Mouse (Mus musculus) ovary, postnatal 10 days (tissue): Measurements from ENCODE around the gene Lingo1.

Experiments
- DNase-seq: peaks from one replicate; pipeline ENCODE4 v3.0.0; 2022; ENCODE audit warnings: low spot score

Gene Lingo1

DNA sequence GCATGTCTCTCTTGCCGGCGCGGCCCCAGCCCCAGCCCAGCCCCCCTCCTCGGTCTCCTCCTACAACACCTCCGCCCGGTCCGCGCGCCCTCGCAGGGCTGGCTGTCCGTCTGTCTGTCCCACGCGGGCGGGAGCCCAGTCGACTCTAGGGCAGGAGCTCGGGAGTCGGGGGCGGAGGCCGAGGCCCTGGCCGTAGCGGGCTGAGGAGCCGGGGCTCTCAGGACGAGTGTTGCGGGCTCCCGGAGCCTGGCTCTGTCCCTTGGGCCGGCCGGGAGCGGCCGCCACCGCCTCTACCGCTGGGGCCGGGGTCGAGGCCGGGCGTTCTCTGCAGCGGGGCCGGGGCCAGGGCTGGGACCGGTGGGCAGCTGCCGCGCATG, 161.2 kb downstream of the Lingo1 start:
- DNase-seq = peak; percentile 15

DNA sequence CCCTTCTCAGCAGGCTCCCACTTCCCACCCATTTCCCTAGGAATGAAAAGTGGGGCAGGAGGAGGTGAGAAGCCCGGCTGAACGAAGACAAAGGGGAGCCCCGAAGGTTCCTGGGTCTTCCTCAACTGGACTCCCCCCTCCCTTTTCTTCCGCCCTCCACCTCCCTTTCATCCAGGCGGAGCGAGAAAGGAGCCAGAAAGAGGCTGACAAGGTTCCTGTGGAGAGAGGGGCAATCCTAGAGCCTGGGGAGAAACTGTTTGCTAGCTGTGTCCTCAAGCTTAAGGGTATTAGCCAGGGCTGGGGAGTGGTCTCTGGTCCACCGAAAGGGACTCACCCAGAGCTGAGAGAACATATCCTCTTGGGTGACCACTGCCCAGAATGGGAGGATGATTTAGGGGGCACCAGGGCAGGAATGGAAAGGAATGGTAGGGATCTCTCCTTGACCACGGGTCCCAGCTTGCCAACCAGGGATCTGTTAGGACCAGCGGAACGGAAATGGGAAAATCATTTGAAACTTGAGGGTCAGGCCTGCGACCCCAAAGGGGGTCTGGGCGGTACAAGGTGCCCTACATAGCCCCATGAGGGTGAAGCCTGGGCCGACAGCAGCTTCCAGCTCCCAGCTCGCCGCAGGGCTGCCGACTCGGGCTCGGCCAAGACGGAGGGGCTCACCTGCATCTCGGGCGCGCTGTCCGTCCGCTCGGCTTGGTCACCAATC, 161.7 kb downstream of the Lingo1 start:
- DNase-seq = no peak

DNA sequence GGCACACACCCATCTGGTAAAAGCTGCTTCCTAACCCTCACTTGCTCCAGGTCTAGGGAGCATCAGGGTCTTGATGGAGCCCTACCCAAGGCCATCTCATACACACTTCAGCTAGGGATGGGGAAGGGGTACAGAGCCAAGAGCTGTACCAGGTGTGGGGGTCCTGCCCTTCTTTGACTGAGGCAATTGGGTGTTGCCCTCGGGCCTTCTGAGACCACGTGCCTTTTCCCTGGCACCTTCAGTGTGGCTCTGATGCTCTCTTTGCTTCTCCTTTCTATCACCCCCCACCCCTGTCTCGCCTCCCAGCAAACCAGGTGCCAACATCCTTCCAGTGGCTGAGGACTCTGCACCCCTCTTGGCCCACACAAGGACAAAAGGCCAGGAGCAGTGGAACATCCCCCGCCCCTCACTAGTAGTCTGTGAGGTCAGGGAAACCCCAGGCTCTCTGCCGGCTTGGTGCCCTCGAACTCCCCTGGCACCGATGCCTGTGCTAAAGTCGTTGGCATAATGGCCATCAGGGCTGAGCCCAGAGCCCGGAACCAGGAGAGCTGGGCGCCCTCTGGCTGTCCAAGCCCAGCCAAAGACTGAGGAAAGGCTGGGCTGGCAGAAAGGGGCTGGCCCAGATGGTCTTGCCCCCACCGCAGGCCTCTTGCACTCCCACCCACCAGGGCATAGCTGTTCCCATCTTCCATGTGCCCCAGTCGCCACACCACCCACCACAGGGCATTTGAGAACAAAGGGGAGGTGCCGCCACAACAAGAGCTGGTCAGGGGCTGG, 162.6 kb downstream of the Lingo1 start:
- no peak for DNase-seq

DNA sequence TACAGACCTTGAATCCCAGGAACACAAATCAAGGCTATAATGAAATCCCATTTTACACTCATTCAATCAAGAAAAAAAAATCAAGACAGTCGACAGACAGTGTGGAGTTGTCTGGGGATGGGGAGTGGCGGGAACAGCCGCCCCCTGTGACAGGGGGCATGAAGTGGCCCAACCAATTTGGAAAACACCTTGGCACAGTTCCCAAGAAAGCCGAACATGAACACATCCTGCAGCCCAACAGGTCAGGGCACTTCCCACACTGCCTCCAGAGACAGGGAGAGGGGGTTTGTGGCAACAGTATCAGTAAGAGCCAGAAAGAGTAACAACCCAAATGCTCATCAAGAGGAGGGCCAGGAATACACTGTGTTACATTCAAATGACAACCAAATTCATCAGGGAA, 165.3 kb downstream of the Lingo1 start:
- DNase-seq = no peak

DNA sequence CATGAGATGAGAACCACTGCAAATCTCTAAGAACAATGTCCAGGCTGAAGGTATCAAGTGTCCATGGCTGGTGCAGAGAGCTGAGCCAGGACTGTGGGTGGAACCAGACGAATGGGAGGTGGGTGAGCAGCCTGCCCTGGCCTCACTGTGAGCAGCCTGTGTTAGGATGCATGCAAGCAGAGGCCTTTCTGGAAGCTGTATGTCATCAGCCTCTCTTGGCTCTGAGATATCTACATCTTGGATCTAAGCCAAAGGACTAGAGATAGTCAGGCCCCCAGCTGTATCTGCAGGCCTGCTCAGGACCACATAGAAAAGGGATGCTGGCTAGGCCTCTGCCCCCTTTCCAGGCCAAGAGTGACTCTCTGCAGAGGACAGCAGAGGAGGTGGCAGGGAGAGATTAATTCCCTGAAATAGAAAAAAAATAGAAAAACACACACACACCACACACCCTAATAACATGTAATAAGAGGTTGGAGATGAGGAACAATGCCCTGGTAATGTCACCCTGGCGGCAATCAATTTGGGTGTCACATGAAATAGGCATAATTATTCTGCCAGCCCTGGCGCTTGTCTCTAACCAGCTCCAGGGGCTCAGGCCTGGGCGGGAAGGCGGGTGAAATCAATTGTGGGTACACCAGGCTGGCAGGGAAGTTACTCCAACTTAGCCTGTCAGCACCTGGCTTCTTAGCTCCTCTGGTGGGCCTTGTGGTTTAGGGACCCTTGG, 166.4 kb downstream of the Lingo1 start:
- no peak for DNase-seq

DNA sequence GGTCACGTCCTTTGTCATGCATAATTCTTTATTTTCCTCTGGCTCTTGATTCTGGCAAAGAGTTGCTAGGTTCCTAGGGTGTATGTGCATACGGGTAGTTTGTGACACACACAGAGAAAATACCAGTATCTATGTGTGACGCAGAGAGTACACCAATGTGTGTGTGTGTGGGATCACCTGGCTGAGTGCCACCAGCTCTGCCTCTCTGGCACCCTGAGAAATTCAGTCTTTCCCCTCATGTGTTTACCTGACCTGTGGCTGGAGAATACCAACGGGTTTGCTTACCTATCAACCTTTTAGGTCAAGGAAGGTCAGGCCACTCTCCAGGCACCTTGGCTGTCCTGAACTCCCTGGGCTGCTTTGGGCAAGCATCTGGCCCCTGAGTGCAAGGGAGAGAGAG, 169.0 kb downstream of the Lingo1 start:
- DNase-seq = no peak

DNA sequence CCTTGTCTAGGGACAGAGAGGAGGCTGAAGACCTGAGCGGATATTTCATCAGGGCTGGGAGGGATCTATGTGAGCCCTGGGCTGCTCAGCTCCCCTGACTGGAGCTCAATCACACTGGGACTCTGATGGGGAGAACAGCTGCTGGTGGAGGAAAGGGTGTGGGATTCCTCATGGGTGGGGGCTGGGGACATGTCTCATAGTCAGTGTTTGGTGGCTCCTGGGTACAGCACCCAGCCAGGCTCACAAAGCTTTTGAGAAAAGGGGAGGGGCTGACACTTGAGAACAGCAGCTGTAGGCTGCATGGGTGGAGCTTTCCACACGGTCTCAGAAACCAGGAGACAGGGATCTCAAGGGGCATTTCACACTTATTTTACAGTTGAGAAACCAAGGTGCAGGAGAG, 171.3 kb downstream of the Lingo1 start:
- DNase-seq = no peak

DNA sequence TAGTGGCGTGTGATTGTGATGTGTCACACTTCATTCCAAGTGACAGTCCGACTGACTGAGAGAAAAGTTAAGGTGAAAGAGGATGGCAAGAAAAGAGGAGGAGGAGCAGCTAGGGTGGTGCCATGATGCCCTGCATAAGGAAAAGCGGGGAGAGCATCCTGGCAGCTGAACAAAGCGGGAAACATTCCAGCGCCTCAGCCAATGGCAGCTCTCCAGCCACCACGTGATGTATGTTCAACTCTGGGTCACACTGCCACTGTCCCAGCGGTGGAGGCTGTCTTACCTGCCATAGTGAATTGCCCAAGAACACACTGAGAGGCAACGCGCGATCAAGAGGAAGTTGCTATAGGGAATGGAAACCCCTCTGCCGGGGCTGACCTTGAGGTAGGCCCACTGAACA, 172.9 kb downstream of the Lingo1 start:
- DNase-seq = no peak

DNA sequence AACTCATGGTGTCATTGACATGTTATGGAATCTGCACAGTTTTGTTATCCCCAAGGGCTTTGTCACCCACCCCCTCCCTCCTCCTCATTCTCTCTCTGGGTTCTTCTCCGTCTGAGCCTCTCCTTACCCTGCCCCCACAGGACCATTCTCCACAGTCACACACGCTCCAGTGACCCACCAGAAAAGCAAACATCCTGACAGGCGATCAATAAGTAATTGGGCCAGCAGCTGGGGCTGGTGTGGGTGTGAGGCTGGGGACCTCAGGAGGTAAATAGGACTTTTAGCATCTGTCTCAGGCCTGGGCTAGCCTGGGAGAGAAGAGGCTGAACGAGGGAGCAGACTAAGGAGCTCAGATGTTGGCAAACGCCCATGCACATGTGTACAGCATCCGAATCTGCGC, 173.5 kb downstream of the Lingo1 start:
- no peak for DNase-seq

DNA sequence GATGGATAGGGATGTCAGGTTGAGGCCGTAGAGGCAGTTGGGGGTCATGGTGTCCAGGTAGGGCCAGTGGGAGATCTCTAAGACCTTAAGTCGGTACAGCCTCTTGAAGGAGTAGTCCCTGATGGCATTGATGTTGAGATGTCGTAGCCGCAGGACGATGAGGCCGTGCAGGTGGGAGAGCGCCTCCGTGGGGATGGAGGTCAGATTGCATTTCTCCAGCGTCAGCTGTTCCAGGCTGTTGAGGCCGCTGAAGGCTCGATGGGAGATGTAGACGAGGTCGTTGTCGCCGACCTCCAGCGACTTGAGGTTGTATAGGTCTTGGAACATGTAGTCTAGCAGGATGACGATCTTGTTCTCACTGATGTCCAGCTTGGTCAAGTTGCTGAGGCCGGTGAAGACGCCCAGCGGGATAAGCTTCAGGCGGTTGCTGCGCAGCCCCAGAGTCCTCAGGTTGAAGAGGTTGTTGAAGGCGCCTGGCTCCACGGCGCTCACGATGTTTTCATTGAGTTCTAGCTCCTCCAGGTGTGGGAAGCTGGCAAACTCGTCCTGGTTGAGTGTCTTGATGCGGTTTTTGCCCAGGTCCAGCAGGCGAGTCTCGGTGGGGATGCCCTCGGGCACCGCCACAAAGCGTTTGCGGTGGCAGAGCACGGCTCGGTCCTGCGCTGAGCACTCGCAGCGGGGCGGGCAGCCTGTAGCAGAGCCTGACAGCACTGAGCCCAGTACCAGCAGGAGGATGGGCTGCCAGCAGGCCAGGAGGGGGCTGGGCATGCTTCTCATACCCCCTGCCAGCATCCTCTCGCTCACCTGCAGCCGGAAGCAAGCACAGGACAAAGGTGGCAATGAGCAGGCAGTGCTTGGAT, 175.5 kb downstream of the Lingo1 start:
- no peak for DNase-seq

DNA sequence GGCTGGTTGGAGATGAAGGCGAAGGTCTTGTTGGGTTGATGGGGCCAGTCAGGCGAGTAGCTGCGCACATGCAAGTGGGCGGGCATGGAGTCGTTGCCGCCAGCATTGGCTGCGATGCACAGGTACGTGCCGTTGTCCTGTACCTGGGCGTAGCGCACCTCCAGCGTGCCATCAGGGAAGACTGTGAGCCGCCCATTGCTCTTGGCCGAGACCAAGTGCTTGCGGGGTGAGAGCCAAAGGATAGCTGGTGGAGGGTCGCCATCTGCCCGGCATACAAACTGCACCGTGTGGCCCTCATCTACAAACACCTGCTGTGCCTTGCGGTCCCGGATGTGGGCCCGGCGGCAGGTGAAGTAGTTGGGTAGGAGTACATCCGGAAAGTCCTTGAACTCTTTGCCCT, 176.6 kb downstream of the Lingo1 start:
- no peak for DNase-seq

DNA sequence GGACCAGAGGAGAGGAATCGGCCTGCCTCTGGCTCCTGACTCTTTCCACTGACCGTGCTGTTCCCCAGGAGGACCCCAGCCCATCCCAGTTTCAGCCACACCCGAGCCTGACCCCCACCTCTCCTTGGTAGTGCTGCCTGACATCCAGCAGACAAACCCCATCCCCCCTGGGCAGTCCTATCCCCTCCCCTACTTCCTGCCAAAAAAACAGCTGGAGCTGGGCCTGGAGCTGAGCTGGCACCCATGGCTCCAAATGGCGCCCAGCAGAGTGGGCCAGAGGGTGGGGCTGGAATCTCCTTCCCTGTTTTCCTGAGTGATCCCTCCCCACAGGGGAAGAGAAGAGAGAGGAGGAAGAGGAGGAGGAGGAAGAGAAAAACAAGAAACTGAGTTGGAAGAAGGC, 177.6 kb downstream of the Lingo1 start:
- no peak for DNase-seq

DNA sequence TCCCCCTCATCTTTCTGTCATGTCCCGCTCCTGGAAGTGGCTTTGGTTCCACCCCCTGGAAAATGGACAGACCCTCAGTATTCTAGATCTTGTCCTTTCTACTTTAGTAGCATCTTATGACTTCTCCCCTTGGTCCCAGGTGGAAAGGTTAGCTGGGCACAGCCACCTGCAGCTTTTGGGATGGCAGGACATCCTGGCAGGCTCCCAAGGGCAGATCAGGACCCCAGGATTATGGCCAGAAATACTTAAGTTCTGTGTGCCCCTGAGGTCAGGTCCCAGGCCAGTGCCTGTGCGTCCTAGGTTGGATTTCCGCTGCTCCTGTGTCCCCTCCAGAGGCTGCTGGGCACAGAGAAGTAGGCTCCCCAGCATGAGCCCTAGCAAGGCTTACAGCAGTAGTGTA, 180.2 kb downstream of the Lingo1 start:
- DNase-seq = no peak

DNA sequence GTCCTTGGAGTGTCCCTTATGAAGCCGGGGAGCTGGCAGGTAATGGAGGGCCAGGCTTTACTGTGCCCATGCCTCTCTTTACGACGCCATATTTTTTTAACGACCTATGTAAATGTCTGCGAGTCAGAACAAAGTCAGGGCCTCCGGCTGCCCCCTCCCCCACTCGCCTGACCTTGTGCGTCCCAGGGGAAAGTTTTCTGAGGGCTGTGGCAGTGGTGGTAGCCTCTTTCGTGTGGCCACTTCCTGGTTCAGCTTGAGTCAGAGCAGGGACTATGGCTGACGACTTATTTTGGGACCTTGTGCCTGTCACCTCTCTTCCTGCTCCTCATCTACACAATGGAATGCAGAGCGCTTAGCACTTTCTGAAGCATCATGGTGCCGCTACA, 183.5 kb downstream of the Lingo1 start:
- no peak for DNase-seq

DNA sequence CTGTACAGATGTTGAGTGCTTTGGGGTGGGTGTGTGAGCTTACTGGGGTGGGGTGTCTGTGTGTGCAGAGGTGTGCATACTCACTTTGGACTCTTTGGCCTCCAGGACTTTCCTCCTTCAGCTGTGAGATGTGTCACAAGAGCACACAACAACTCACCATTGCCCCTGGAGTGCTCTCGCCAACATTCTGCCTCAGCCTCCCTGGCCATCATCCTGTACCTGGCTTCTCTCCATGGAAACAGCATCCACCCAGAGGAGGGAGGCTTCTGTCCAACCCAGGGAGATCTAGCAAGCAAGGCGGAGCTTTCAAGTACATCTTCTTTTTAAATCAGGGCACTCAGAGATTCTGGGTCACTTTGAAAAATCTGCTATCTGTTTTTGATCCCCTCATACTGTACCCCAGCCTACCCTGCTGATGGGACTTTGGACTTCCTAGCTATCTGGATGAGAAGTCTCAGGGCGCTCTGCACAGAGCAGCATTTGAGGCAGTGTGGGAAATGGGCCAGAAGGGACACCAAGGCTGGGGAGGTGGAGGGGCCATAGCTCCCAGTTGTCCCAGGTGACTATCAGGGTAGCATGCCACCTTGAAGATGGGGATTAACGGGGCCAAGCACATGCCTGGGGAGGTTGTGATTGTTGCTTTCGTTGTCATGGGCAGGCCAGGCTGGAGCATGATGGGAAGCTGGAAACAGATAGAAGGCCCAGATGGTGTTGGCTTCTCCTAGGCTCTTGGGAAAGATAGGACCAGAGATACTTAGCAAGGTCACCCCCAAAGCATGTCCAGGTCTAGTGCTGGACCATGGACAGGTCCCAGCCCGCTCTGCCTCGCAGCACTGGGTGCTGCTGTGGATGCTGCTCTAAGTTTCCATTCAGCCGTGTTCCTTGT, 184.1 kb downstream of the Lingo1 start:
- no peak for DNase-seq

DNA sequence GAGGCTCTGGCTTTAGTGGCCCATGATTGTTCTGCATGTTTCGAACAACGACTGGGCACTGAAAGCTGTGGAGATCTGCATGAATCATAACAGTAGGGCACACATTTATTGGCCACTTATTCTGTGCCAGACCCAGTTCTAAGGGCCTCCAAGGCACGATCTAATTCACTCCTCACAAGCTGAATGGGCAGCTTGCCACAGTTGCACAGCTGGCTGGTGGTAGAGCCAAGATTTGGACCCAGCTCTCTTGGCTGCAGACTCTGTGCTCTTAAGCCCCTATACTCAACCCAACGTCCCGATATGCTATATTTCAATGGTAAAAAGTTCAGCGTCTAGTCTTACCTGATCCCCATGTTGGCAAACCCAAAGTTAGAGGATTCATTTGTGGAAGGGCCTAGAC, 185.3 kb downstream of the Lingo1 start:
- no peak for DNase-seq

DNA sequence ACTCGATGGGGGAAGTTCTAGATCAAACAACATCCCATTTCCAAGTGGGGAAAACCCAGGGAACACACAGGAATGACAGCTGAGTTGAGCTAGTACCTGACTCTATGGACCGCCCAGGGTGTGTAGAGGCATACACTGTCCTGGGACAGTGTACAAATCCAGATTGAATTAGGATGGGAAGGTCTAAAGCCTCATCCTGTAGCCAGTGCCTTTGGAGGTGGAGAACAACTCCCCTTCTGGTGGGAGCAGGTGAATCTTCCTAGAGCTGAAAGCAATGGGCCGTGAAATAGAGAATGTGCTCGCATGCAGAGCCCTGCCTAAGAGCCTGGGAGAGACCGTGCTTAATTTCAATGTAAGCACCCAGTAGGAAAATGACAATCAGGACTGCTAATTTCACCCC, 185.8 kb downstream of the Lingo1 start:
- no peak for DNase-seq

DNA sequence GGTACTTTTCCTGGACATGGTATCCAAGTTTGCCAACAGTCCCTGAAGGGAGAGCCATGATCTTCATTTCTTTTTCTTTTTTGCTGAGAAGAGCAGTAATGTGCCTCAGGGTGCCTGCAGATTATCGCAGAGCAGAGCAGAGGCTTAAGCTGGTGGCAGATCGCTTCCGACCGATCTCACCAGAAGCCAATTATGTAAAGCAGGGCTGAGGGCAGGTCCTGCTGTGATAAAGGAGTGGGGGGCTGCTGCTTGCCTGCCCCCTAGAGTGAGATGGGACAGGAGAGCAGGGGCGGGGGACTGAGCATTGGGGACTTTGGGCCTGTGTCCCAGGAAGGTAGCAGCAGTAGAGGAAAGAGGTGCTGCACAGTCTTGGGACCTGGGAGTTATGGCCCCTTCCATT, 186.8 kb downstream of the Lingo1 start:
- DNase-seq = no peak

DNA sequence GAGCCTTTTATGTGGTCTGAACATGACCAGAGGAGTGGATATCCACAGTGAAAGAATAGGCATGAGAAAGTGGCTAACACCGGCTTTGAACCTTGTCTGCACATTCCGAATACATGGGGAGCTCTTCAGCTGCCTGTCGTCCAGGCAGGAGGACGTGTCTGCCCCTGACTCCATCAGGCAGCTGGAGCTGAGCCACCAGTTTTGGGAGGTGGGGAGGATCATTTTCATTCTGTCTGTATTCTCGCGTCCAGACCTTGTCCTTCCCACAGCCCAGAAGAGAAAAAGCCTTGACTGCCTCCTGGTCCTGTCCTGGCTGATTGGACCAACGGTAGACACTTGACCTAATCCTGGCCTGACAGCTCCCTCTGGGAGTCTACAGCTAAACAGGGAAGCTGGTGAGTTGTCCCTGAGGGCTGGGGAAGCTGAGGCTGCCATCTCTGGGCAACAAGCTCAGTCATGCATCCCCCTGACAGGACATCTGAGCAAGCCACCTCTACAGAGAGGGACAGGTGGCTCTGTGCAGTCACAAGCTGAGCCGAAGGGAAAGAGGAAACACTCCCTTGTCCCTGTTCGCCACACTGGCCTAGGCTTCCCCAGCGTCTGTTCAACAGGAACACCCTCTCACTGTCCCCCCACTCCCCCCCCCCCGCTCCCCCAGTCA, 187.4 kb downstream of the Lingo1 start:
- no peak for DNase-seq

DNA sequence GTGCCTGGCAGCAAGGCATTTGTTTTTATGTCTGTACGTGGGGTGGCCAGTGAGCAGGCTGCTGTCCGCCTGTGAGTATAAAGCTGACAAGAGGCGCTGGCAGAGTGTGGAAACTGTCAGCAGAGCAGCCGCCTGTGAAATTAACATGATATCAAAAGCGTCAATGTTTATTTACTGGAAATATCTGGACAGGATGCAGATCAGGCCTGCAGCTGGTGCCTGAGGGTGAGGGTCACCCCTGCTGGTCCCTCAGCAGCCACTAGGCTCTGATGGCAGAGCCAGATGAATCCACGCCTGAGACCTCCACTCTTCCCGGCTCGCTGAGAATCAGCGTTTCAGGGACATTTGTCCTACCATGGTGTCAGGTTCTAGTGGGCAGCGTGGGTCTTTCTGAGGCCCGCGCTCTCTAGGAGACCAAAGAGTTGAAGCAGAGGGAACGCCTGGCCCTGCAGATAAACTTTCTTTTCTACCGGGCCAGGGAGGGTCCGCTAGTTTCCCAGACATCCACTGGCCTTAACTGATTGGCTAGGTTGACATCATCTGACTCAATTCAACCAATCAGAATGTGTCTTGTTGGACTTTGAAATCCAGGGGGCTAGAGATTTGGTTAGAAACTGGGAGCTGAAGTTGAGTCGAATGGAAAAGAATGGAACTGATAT, 190.1 kb downstream of the Lingo1 start:
- no peak for DNase-seq
